Mouse (Mus musculus): Measurements from ENCODE around the gene Ttc21a. TPM values are rescaled to one million over a fixed set of nuclear protein-coding genes. Genes with fewer than 3 reads are reported as not detected.

Gene Ttc21a
- 0.36 and 0.39 TPM in 2 replicates for polyA plus RNA-seq (2015; fragmentation: Nextera tagmentation; extraction: Ambion mirVana)

GRCm38 (mm10) chr9:119937005-119937773, at the start of gene Ttc21a, which contains the start of gene Gorasp1:
Gene Ttc21a, plus strand, starts transcription at chr9:119937606.
Gene Gorasp1, minus strand, starts transcription at chr9:119937565.
- peak within 1 kb of the TSS; percentile 88 for H3K4me2 ChIP-seq
- WGBS, result 8% methylated on average over 40 of the region's 40 CpGs
- no peaks in the 10 kb centered on the region for H3K9me3 ChIP-seq
- H3K4me1 ChIP-seq (replicated peaks), result peaks cover 21% of the 10 kb centered on the region
- peak within 1 kb of the TSS; percentile 95 for H3K9ac ChIP-seq
- peak; percentile 95 for ATAC-seq (ENCODE audit: low read depth)
- H3K27me3 ChIP-seq, result no peaks in the 10 kb centered on the region
- H3K4me3 ChIP-seq, result peak within 1 kb of the TSS; percentile 83
- H3K27ac ChIP-seq (replicated peaks), result peak within 1 kb of the TSS; percentile 81
- H3K36me3 ChIP-seq, result peaks cover 9% of the 10 kb centered on the region

GRCm38 (mm10) chr9:119888843-119889246, 48.6 kb upstream of the Ttc21a start:
- Histone ChIP-seq H3K4me2 (no peak overlapping the region), H3K36me3 (no peaks in the 10 kb centered on the region), H3K4me3 (no peak overlapping the region), H3K9me3 (no peaks in the 10 kb centered on the region), H3K9ac (no peak overlapping the region), H3K27ac (replicated peaks) (peak overlapping the region; percentile 53; the same call in 1 of the 2 replicates), H3K27me3 (peaks cover 25% of the 10 kb centered on the region), H3K4me1 (replicated peaks) (peaks cover 16% of the 10 kb centered on the region)
- WGBS, result 30% methylated on average over 2 of the region's 2 CpGs
- peak; percentile 77 for ATAC-seq (ENCODE audit: low read depth)

- Histone ChIP-seq H3K27ac (replicated peaks) (peak overlapping the region; percentile 53; the same call in 1 of the 2 replicates), H3K4me3 (no peak overlapping the region)
- ATAC-seq (ENCODE audit: low read depth), result no peak
Measured at GRCm38 (mm10) chr9:119889446-119889845, 48.0 kb upstream of the Ttc21a start.

GRCm38 (mm10) chr9:119890692-119891091, 46.7 kb upstream of the Ttc21a start:
- H3K36me3 ChIP-seq, result no peaks in the 10 kb centered on the region
- H3K9me3 ChIP-seq, result no peaks in the 10 kb centered on the region
- peaks cover 26% of the 10 kb centered on the region for H3K4me1 ChIP-seq (replicated peaks)
- ATAC-seq (ENCODE audit: low read depth), result no peak
- 46% methylated on average over 2 of the region's 2 CpGs for WGBS
- H3K4me2 ChIP-seq, result no peak overlapping the region
- H3K27me3 ChIP-seq, result peaks cover 25% of the 10 kb centered on the region
- H3K27ac ChIP-seq (replicated peaks), result no peak overlapping the region
- H3K4me3 ChIP-seq, result no peak overlapping the region
- H3K9ac ChIP-seq, result no peak overlapping the region

More at GRCm38 (mm10) chr9:119889446-119889845, 48.0 kb upstream of the Ttc21a start:
- Histone ChIP-seq H3K36me3 (no peaks in the 10 kb centered on the region), H3K27me3 (peaks cover 25% of the 10 kb centered on the region), H3K9ac (no peak overlapping the region), H3K9me3 (no peaks in the 10 kb centered on the region), H3K4me2 (no peak overlapping the region), H3K4me1 (replicated peaks) (peaks cover 22% of the 10 kb centered on the region)
- 83% methylated on average over 9 of the region's 9 CpGs for WGBS

- H3K36me3 ChIP-seq, result no peaks in the 10 kb centered on the region
- H3K9me3 ChIP-seq, result no peaks in the 10 kb centered on the region
- WGBS, result 92% methylated on average over 5 of the region's 5 CpGs
- ATAC-seq (ENCODE audit: low read depth), result no peak
- H3K4me1 ChIP-seq (replicated peaks), result peaks cover 29% of the 10 kb centered on the region
- peak overlapping the region; percentile 92; the same call in 1 of the 2 replicates for H3K9ac ChIP-seq
- H3K27ac ChIP-seq (replicated peaks), result no peak overlapping the region; the same call in 1 of the 2 replicates
- H3K4me3 ChIP-seq, result peak overlapping the region; percentile 94
- peaks cover 18% of the 10 kb centered on the region for H3K27me3 ChIP-seq
- H3K4me2 ChIP-seq, result peak overlapping the region; percentile 92
Measured at GRCm38 (mm10) chr9:119893881-119894280, 43.5 kb upstream of the Ttc21a start.

GRCm38 (mm10) chr9:119894339-119895009, 42.9 kb upstream of the Ttc21a start, which contains the start of gene Wdr48:
Gene Wdr48, plus strand, starts transcription at chr9:119894878.
- Histone ChIP-seq H3K9ac (peak within 1 kb of the TSS; percentile 92), H3K4me3 (peak within 1 kb of the TSS; percentile 94), H3K4me1 (replicated peaks) (peaks cover 23% of the 10 kb centered on the region), H3K4me2 (peak within 1 kb of the TSS; percentile 92), H3K27ac (replicated peaks) (peak within 1 kb of the TSS; percentile 89), H3K9me3 (no peaks in the 10 kb centered on the region), H3K27me3 (peaks cover 18% of the 10 kb centered on the region), H3K36me3 (no peaks in the 10 kb centered on the region)
- 5% methylated on average over 34 of the region's 34 CpGs for WGBS
- ATAC-seq (ENCODE audit: low read depth), result peak; percentile 99

- Histone ChIP-seq H3K9ac (peak overlapping the region; percentile 92), H3K27ac (replicated peaks) (peak overlapping the region; percentile 89), H3K4me1 (replicated peaks) (peaks cover 20% of the 10 kb centered on the region), H3K9me3 (no peaks in the 10 kb centered on the region), H3K4me2 (peak overlapping the region; percentile 92), H3K27me3 (peaks cover 17% of the 10 kb centered on the region), H3K4me3 (peak overlapping the region; percentile 94), H3K36me3 (no peaks in the 10 kb centered on the region)
- WGBS, result 2% methylated on average over 65 of the region's 71 CpGs
- ATAC-seq (ENCODE audit: low read depth), result peak; percentile 76
Measured at GRCm38 (mm10) chr9:119895040-119895721, 42.2 kb upstream of the Ttc21a start.

GRCm38 (mm10) chr9:119899446-119899845, 38.0 kb upstream of the Ttc21a start:
- no peak for ATAC-seq (ENCODE audit: low read depth)
- Histone ChIP-seq H3K4me3 (no peak overlapping the region), H3K36me3 (peaks cover 22% of the 10 kb centered on the region), H3K27ac (replicated peaks) (no peak overlapping the region), H3K9me3 (no peaks in the 10 kb centered on the region), H3K4me2 (no peak overlapping the region), H3K9ac (no peak overlapping the region), H3K27me3 (no peaks in the 10 kb centered on the region), H3K4me1 (replicated peaks) (peaks cover 14% of the 10 kb centered on the region)
- 91% methylated on average over 2 of the region's 2 CpGs for WGBS

GRCm38 (mm10) chr9:119902410-119903151, 34.8 kb upstream of the Ttc21a start:
- 88% methylated on average over 12 of the region's 12 CpGs for WGBS
- Histone ChIP-seq H3K36me3 (peaks cover 50% of the 10 kb centered on the region), H3K9me3 (no peaks in the 10 kb centered on the region), H3K9ac (no peak overlapping the region), H3K4me2 (no peak overlapping the region), H3K27ac (replicated peaks) (no peak overlapping the region), H3K4me1 (replicated peaks) (no peaks in the 10 kb centered on the region), H3K4me3 (no peak overlapping the region), H3K27me3 (no peaks in the 10 kb centered on the region)
- no peak for ATAC-seq (ENCODE audit: low read depth)

GRCm38 (mm10) chr9:119908708-119909107, 28.7 kb upstream of the Ttc21a start:
- H3K27me3 ChIP-seq, result no peaks in the 10 kb centered on the region
- H3K36me3 ChIP-seq, result peaks cover 95% of the 10 kb centered on the region
- H3K4me3 ChIP-seq, result no peak overlapping the region
- H3K4me2 ChIP-seq, result no peak overlapping the region
- H3K27ac ChIP-seq (replicated peaks), result no peak overlapping the region
- no peak for ATAC-seq (ENCODE audit: low read depth)
- H3K9ac ChIP-seq, result no peak overlapping the region
- H3K9me3 ChIP-seq, result no peaks in the 10 kb centered on the region
- no peaks in the 10 kb centered on the region for H3K4me1 ChIP-seq (replicated peaks)
- 98% methylated on average over 3 of the region's 3 CpGs for WGBS

GRCm38 (mm10) chr9:119909931-119910330, 27.5 kb upstream of the Ttc21a start:
- peaks cover 95% of the 10 kb centered on the region for H3K36me3 ChIP-seq
- H3K9ac ChIP-seq, result no peak overlapping the region
- 90% methylated on average over 3 of the region's 3 CpGs for WGBS
- no peaks in the 10 kb centered on the region for H3K9me3 ChIP-seq
- H3K27me3 ChIP-seq, result no peaks in the 10 kb centered on the region
- H3K4me1 ChIP-seq (replicated peaks), result no peaks in the 10 kb centered on the region
- H3K27ac ChIP-seq (replicated peaks), result no peak overlapping the region
- no peak overlapping the region for H3K4me3 ChIP-seq
- no peak overlapping the region for H3K4me2 ChIP-seq
- no peak for ATAC-seq (ENCODE audit: low read depth)

Data from neural tube, embryonic 13.5 days (tissue).